Mouse (Mus musculus): ENCODE results near the gene Ripor2. TPM values are rescaled to one million over a fixed set of nuclear protein-coding genes. Genes with fewer than 3 reads are reported as not detected.

Ripor2 gene
- 149 TPM for polyA plus RNA-seq (2015; fragmentation: Illumina TruSeq; extraction: RNeasy Lipid Tissue Mini Kit (QIAGEN cat#74804); ENCODE audit: insufficient read depth, low replicate concordance)

GRCm38 (mm10) chr13:24581833-24582232 lies at the start of gene Ripor2:
Gene Ripor2, plus strand, starts transcription at chr13:24582189.

GRCm38 (mm10) chr13:24741028-24741427 lies 159.0 kb downstream of the Ripor2 start, which contains the start of gene Armh2:
Gene Armh2, plus strand, starts transcription at chr13:24741232.

GRCm38 (mm10) chr13:24761403-24762227 lies 179.6 kb downstream of the Ripor2 start, which contains the start of gene Gmnn:
Gene Gmnn, minus strand, starts transcription at chr13:24761923.

Other genes starting within 250 kb of the Ripor2 start
- 0.30 TPM for gene Armh2, start 159.0 kb downstream of the Ripor2 start, polyA plus RNA-seq (2015; fragmentation: Illumina TruSeq; extraction: RNeasy Lipid Tissue Mini Kit (QIAGEN cat#74804); ENCODE audit: insufficient read depth, low replicate concordance)
- 38.0 TPM for gene Gmnn, start 179.7 kb downstream of the Ripor2 start, polyA plus RNA-seq (2015; fragmentation: Illumina TruSeq; extraction: RNeasy Lipid Tissue Mini Kit (QIAGEN cat#74804); ENCODE audit: insufficient read depth, low replicate concordance)
- 290 TPM for gene BC005537, start 219.5 kb downstream of the Ripor2 start, polyA plus RNA-seq (2015; fragmentation: Illumina TruSeq; extraction: RNeasy Lipid Tissue Mini Kit (QIAGEN cat#74804); ENCODE audit: insufficient read depth, low replicate concordance)
- 41.1 TPM for gene Acot13, start 249.4 kb downstream of the Ripor2 start, polyA plus RNA-seq (2015; fragmentation: Illumina TruSeq; extraction: RNeasy Lipid Tissue Mini Kit (QIAGEN cat#74804); ENCODE audit: insufficient read depth, low replicate concordance)
- 65.7 TPM for gene Tdp2, start 249.5 kb downstream of the Ripor2 start, polyA plus RNA-seq (2015; fragmentation: Illumina TruSeq; extraction: RNeasy Lipid Tissue Mini Kit (QIAGEN cat#74804); ENCODE audit: insufficient read depth, low replicate concordance)